Mouse (Mus musculus): ENCODE results near the gene Enpp7.
A peak's percentile ranks its signal among the peaks of the same experiment; 100 is the strongest.

The Enpp7 gene

DNA sequence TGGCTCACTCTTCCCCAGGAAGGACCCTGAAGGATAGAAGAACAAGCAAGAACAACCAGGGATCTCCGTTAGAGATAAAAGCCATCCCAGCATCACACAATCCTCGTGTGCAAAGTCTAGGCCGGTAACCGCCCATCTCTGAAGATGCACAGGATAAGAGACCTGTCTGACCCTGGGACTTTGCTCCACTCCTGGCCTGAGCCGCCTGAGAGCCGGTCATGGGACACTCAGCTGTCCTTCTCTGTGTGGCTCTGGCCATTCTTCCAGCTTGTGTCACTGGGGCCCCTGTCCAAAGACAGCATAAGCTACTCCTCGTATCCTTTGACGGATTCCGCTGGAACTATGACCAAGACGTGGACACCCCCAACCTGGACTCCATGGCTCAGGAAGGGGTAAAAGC lies at the start of gene Enpp7:
TSS of gene Enpp7 (plus strand) at position 190 of the 400 bp plus-strand sequence.
- DNase-seq, result no peak

DNA sequence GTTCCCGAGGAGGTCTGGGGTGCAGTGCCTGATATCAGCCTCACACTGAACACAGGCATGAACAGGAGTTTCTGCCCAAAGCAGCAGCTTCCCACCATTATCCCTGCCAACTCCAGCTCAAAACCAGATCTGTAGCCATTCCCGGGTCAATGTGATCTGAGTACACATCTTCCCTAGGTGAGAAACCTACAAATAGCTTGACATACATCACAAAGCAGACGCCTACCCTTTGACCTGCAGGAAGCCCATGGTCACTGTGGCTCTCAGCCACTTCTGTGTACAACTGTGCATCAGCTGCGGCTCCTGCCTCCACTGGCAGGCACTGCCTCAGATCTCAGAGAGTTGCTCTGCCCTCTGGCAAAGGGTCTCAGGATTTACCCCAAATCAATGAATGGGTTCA lies 48.3 kb upstream of the Enpp7 start:
- DNase-seq, result no peak

DNA sequence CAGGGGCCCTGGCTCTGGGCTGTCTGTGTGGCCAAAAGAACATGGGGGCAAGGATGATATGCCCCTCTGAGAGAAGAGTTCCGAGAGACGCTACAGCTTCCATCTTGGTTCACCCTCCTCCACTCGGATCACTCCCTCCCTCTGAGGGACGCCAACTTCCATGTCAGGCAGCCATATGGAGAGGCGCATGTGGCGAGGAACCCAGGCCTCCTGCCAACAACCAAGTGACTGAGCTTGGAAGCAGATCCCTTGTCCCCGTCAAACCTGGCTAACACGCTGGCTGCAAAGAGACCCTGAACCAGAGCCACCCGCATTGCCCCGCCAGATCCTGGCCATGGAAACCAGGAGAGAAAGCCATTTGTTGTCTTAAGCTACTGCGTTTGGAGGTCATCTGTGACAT lies 47.4 kb upstream of the Enpp7 start:
- no peak for DNase-seq

DNA sequence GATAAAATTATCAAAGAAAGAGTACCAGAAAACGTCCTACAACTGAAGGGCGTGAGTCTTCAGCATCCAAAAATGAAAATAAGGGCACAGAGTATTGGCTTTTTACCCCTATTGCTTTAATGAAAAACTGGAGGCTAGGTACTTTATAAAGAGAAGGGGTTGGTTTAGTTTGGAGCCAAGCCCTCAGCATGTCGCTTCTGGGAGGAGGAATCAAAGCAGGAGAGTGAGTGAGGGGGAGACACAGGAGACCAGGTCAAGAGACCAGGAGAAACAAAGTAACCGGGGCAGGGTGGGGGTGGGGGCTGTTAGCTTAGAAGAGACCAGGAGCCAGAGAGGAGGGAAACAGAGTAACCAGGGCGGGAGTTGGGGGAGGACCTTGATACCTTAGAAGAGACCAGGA lies 46.7 kb upstream of the Enpp7 start:
- DNase-seq, result no peak

DNA sequence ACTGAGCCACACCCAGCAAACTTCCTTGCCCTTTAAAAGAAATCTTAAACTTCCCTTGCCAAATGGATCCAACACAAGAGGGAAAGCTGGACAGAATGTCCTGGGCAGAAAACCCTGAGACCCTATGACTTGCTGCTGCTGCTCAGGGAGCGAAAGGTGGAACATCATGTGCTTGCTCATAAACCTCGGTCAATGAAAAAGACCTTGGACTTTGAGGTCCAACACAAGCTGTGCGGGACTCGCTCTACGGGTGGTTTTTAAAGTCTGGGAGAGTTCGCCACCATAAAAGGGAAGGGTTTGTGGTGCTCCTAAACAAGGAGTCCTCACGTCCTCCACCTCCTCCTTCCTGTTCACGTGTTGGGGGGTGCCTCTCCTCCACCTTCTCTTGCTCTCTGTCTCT lies 42.1 kb upstream of the Enpp7 start:
- DNase-seq, result no peak

DNA sequence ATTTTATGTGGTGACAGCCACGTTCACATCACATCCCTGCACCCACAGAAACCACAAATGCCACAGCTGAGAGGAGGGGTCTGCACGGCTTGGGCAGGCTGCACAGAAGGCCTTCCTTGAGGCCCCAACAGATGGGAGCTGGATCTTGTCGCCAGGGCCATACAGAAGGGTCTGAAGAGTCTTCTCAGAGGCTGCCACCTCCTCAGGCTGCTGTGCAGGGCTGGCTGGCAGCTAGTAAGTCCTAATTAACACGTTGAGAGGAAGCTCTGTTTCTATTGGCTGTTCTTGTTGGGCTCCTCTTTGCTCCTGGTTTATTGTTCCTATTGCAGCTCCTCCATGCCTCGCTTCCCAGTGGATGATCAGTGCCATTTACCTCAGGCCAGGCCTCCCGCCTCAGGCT lies 33.0 kb upstream of the Enpp7 start:
- DNase-seq, result no peak

DNA sequence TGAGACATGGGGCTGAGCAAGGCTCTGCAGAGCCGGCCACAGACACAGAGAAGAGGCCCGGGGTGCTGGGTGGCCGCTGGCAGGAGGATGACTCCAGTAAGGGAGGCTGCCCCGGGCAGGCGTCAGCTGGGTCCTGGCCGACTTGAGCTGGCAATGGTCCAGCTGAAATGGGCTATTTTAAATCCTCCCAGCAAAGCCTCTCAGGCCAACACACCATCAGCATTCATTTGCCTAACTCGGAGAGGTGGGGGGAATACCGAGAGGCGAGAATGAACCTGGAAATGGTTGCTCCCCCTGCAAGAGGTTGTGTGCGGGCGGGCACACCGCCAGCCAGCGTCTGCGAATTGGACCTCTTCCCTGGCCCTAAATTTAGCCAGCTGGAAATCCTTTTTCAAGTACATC lies 30.9 kb upstream of the Enpp7 start:
- peak; percentile 18 to 39 for DNase-seq

DNA sequence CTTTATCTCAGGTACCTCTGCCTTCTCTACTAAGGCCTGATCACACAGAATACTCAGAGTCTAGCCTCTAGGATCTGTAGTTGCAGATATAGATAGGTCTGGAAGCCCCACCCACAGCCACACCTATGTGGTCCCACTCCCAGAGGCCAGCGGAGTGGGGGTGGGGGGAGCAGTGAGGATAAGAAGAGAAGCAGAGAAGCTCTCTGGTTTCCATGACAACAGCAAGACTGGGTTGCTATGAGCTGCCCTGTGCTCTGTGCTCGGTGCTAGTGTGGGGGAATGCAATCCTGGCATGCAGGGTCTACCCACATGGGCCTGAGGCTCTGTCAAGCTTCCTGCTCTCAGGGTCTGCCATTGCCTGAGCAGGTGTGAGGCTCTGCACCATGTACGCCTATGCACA lies 27.3 kb upstream of the Enpp7 start:
- DNase-seq, result no peak

DNA sequence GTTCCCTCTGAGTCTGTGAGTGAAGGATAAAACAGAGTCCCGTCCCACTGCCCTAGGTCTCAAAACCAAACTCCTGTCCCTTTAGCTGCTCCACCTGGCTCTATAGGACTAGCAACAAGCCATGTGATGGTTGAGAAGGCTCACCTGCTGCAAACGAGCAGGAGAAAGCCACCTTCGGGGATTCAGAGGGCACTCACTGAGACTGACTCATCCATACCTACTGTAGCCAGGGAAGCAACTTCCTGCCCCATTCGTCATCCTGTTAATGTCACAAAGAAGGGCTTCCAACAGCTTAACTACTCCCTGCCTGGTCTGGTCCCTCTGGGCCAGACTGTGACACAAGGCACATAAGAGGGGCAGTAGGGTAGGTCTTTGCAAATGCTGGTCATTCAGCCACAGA lies 25.5 kb upstream of the Enpp7 start:
- DNase-seq, result no peak

DNA sequence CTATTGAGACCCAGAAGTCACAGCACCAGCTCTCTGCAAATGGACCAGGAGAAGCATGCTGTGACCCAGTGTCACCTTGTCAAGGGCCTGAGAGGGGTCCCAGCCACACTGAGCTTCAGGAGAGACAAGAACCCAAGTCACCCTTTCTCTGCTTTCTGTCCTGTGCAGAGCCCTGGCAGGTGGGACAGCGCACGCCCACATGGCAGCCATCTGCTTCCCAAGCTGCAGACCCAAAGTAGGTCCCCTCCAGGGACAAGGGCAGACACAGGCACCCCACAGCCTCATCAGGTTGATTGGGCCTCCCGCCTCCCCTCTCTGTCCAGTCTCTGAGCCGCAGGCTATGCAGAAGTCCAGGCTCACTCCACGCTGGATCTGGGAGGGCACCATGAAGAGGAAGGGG lies 24.1 kb upstream of the Enpp7 start:
- DNase-seq, result no peak

DNA sequence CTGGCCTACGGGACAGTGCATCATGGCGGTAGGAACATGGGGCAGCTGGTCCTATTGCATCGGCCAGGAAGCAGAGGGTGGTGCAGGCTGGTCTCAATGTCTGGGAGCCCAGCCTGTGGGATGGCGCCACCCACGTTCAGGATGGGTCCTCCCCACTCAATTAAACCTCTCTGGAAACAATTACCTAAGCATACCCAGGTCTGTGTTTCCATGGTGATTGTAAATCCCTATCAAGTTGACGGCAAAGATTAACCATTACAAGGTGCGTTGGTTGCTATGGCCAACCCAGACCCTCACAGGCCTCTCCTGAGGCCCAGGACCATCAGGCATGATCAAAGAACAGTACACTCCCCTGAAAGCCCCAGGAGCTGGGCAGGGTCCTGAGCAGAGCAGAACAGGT lies 22.9 kb upstream of the Enpp7 start:
- DNase-seq, result no peak

DNA sequence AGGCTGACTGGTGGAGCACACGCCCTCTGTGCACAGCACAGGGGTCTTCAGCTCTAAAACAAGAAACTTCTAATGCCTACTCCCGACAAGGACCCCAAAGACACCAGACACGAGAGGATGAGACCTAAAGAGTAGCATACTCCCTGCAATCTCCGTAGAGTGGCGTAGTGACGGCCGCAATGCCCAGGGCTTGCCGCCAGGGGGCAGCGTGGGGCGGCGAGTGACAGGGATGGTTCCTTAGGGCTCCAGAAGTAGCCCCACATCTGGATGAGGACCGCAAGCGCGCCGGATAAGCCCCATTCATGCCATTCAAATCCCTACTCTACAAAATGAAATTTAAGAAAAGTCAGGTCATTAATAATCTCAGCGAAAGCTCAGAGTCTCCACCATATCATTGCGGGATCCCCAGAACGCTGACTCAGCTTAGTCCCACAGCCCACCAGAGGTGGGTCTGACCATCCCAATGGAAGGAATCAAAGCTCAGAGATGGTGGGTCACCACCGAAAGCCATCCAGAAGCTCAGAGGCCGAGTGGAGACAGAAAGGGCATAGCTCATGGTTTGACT lies 16.4 kb upstream of the Enpp7 start:
- DNase-seq, result peak in 1 of 2 experiments; percentile 43

DNA sequence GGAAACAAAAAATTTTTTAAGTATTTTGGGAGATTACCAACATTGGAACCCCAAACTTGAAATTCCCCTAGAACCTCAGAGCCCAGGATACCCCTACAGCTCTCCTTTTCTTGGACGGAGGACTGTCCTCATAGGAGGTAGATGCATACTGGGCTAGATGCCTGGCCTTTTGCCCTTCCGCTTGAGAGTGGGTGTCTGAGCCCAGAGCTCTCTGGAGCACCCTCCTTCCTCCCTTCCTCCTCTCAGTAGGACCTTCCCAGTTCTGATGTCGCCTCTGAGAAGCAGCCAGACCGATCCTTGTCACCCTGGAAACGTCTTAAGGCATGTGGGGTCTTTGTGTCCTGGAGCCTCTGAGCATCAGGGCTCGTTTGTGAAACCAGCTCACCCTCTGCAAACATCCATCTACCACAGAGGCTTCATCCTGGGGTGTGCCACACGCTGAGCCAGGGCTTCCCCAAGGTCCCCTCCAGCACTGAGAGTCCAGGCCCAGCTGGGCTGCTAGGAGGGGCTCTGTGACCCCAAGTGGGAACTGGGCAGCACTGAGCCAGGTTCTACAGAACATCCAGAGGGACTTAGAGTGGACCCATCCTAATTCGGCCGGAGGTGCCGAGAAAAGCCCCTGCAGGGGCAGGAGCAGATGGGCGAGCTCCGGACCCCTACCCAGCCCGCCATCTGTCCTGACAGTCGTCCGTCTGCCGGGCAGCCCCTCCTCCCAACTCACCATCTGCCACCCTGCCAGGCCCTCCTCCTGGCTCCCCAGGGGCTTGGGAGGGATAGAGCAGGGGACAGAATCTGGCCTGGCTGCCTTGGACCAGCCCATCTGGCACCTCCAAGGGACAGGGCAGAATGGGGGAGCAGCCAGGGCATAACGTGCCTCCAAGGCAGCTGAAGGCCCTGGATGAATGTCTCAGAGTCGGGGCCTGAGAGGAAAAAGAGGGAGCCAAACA lies 15.3 kb upstream of the Enpp7 start:
- no peak for DNase-seq

DNA sequence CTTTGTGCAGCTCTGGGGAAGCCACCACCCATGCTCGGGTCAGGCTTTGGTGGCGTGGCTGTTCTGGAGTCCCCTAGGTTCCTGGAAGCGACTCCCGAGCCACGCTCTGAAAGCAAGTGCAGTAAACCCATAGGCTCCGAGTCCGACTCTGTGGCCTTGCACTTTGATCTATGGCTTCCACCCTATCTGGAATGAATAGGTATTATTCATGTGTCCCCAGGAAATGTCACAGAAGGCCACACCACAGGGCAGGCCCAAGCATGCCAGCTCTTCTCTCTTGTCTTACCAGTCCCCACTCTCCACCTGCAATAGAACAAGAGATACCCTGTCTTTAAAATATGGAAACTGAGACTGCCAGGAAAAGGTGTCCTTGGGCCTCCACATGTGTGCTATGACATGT lies 13.6 kb upstream of the Enpp7 start:
- DNase-seq, result no peak

DNA sequence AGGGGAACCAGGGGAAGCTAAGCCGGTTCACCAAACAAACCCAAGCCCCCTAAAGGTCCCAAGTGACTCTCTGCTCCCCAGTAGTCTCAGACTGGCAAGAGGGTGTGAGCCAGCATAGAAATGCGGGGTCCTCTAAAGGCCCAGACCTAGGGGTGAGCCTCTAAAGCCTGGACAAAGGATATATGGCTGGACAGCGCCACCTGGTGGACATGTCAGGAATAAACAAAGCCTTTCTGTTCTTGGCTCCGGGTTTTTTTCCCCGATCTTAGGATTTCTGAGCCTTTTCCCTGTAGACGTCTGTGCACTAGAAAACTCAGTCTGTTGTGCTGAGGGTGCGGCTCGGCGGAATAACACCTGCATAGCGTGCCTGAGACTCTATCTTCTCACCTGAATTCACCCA lies 12.6 kb upstream of the Enpp7 start:
- DNase-seq, result peak in 1 of 2 experiments; percentile 68

DNA sequence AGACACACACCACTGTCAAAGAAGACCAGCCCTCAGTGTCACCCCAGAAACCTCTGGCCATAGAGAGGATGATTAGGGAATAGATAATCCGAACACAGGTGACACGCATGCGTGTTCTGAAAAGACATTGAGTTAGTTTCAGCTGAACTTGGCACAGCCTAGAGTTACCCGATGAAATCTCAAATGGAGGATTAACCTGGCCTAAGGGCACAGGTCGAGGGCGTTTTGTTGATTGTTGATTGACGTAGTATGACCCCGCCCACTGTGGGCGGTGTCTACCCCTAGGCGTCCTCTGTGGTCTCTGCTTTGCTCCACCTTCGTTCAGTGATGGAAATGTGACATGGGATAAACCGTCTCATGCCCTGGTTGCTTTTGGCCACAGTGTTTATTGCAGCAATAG lies 12.1 kb upstream of the Enpp7 start:
- DNase-seq, result no peak

DNA sequence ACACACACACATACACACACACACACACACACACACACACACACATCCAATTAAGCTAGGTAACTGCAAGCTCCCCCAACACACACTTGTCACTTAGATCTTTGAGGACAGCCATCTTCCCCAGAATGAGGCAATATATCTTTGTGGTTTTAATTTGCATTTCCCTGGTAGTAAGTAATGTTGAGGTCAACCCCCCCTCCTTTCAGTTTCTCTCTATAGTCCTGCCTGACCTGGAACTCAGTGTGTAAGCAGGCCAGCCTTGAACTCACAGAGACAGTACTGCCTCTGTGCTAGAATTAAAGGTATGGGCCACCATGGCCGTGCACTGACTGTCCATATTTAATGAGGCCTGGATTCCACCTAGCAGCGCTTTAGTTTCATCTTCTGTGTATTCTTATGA lies 7.6 kb upstream of the Enpp7 start:
- DNase-seq, result no peak

DNA sequence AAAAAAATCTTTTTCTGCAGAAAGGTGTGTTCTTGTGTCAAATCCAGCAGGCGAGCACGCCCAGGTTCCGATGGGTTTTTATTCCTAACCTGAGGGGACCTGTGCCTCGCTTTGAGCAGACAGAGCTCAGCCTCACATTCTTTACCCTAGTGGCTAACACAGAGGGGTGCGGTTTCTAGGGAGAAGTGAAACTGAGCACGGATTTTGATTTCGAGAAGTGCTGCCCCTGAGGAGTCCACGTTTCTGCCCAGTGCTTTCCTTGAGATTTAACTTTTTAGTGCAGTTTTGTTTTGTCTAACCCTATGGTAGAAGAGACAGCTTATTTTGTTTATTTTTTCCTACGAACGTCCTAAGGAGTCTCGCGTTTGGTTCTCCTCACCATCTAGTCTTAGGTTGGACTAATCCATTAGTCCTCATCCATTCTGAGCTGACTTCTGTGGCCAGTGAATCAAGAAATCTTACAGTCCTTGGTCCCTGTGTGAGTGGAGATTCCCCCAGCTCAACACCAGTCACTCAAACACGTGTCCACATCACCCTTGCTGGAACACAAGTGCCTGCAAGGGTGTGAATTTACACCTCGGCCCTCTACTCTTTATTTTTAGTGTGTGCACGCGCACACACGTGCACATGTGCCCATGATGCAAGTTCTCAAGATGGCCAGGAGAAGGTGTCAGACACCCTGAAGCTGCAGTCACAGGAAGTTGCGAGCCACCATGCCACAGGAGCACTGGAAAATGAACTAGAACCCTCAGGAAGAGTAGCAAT lies 6.8 kb upstream of the Enpp7 start:
- peak in 1 of 2 experiments; percentile 24 for DNase-seq

DNA sequence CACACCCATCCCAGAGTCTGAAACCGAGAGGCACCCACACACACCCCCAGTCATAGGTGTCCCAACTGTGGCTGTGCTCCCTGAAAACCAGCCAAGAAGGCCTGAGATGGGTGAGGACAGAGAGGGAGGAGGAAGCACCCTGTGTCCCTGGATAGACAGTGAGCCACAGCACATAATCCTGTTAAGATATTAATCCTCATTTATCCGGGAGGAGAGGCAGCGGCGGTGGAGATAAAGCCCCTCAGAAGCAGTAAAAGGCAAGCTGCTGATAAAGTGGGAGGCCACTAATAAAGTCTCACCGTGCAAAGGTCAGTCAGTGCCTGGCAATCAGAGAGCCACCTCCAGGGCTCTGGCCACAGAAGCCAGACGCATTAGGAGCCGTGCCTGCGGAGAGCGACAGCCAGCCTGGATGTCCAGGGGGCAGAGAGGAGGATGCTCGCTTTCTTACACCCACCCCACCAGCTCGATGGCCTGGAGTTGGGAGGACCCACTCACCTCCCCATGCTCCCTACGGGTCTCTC lies 5.3 kb upstream of the Enpp7 start:
- no peak for DNase-seq

DNA sequence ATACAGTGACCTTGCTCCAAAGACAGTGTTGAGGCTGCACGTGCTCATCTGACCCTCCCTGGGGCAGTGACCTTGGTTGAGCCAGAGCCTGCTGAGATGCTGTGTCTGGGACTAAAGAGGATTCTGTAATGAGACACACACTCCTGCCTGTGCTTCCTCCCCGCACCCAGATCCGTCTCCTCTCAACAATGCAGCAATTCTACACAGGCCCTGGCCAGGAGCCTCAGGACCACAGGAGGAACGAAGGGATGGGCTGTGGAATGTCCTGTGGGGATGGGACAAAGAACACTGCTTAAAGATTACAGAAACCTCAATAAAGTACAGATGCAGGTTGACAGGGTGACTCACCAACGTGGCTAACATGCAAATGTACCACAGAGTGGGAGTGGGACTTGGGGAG lies 2.4 kb upstream of the Enpp7 start:
- DNase-seq, result no peak

DNA sequence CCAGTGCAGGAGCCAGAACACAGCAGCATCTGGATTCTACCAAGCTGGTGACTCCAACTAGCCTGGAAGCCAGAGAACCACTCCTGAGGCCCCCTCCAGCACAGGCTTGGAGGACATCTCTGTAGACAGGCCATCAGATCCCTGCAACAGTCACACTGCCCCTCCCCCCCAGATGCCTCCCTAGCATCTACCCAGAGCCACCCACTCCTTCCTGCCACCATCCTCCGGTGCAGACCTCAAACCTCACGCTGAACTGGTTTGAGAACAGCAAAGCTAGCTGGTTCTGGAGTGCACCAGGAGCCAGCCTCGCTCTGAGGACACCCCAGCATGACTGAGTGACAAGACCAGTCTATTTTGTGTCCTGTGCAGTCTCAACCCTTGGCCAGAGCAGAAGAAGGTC lies 4.8 kb downstream of the Enpp7 start:
- no peak for DNase-seq

DNA sequence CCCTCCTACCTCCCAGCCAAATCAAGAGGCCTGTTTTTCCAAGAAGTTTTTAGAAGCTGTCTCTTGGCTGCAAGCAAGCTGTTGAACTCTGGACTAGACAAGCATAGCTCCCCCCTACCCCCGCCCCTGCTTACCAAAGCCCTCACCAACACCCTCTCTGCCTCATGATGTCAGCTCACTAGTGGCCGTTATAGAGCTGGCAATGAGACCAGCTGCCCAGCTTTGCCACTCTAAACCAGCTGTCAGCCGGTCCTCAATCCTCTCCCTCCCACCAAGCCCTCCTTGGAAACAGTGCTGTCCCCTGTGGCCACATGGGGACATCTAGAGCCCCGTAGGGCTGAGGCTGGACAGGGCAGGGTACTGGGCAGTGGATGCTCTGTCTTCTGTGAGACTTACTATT lies 7.5 kb downstream of the Enpp7 start:
- DNase-seq, result peak in 1 of 2 experiments; percentile 37

DNA sequence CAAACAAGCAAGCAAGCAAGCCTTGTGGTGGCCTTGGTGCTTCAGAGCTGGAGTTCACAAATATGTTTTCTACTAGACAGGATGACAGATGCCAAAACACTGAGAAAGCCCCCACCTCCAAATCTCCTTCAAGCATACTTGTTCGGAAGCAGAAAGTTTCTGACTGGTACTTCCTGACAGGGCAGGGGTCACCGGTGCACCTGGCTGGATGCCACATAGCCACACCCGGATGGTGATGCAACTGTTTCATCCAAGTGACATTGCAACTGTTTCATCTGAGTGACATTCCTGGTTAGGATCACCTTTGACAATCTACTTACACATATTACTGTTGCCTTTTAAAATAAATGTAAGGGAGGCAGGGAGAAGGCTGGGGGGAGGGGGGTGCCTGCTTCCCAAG lies 9.2 kb downstream of the Enpp7 start:
- no peak for DNase-seq

Measured in lung, postnatal 4 days (tissue).